Mouse (Mus musculus): Measurements from ENCODE around the gene Arl4c.

Gene Arl4c

GRCm38 (mm10) chr1:88701870-88702661, at the start of gene Arl4c:
Arl4c (minus strand) TSS chr1:88702221.
- DNase-seq (ENCODE audit: low spot score), result peak; percentile 77

- DNase-seq (ENCODE audit: low spot score), result no peak
Observed at GRCm38 (mm10) chr1:88751332-88751731, 49.3 kb upstream of the Arl4c start.

DNA sequence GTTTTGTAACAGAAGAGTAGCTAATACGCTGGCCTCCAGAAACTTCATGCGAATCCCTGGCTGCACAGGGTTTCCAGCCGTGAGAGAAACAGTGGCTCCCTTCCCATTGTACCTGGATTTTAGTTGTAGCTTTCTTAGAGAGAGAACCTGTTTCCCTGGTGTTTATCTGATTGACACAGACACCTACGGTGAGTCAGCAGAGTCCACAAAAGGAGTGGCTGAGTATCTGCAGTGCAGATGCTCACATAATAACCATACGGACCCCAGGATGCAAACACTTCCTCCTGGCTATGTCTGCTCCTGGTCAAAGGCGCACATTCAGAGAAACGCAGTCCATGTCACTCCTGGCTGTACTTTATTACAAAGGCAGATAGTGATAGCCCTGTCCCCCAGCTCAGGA, 48.6 kb upstream of the Arl4c start:
- no peak for DNase-seq (ENCODE audit: low spot score)

DNA sequence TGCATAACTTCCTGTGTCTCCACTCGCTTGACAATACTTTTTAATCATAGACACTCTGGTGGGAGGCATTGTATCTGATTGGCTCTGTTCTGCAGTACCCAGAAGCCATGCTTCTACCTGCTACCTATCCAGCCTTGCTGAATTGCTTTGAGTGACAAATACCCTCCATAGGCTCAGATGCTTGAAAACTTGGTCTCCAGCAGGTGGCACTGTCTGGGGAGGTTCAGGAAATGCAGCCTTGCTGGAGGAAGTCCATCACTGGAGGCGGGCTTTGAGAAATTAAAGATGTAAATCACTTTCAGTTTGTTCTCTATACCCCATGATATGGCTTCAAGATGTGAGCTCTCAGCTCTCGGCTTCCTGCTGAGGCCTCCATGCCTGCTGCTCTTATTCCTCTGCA, 48.1 kb upstream of the Arl4c start:
- DNase-seq (ENCODE audit: low spot score), result no peak

- DNase-seq (ENCODE audit: low spot score), result no peak
Observed at GRCm38 (mm10) chr1:88749106-88749505, 47.1 kb upstream of the Arl4c start.

GRCm38 (mm10) chr1:88745256-88745655, 43.2 kb upstream of the Arl4c start:
- peak; percentile 85 for DNase-seq (ENCODE audit: low spot score)

DNA sequence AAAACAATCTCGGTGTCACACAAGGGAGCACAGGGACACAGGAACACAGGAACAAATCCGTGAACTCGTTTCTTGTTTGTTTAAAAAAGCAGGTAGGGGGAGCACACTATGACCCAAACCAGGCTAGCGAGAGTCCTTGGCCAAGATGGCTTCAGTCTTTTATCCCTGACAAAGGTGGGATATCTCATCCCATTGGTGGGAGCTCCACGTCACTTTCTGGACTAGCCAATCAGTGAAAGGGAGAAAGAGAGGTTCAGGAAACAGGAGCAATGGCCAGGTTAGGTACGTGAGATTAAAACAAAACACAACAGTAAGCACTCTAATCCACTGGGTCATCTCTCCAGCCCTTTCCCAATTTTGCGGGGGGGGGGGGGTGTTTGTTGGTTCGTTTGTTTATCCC, 42.2 kb upstream of the Arl4c start:
- DNase-seq (ENCODE audit: low spot score), result no peak

DNA sequence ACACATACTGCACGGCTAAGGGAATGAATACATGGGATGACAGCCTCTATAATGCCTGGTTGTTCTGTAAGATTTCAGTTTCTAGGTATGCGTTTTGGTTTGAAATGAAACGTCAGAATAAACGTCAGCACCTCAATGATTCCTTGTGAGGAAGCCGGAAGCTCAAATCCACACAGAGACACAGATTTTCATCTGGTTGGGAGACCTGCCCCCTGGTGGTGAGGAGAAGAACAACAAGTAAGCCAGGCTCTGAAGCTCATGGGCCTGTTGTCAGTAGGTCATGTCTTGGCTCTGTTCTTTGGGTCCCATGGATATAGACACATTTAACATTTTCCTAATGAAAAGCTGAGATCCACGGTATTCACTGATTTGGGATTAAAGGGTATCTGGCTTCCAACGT, 40.4 kb upstream of the Arl4c start:
- peak; percentile 24 for DNase-seq (ENCODE audit: low spot score)

- DNase-seq (ENCODE audit: low spot score), result no peak
Observed at GRCm38 (mm10) chr1:88739546-88739945, 37.5 kb upstream of the Arl4c start.

- no peak for DNase-seq (ENCODE audit: low spot score)
Observed at GRCm38 (mm10) chr1:88738931-88739330, 36.9 kb upstream of the Arl4c start.

GRCm38 (mm10) chr1:88729496-88729895, 27.5 kb upstream of the Arl4c start:
- DNase-seq (ENCODE audit: low spot score), result no peak

DNA sequence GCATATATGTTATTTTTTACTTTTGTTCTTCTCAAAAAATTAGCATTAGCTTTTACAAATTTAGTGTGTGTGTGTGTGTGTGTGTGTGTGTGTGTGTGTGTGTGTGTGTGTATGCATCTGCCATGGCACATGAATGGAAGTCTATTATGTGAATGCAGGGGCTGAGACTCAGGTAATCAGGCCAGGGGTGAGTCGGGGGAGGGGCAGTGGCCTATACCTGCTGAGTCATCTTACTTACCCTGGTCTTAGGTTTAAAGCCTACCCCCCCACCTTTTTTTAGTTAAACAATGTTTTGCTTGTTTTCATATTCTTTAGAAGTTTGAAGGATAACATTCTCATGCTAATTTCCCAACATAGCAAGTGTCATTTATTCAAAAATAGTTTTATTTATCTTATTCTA, 25.3 kb upstream of the Arl4c start:
- no peak for DNase-seq (ENCODE audit: low spot score)

DNA sequence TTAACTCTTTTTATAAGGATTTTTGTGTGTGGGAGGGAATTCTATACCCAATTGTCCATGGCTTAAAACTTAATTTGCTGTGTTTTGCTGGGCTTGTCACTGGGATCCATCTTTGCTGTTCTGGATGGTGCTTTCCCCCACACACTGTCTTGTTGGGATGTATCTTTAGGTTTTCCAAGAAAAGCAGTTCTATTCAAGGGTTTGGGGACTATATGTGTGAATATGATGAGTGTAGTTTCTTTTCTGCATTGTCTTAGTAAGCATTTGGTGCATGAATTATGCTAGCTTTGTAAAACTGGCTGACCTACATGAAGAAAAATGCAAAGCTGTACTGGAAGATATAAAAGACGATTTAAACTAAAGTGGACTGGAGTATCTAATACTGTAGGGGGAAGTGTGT, 23.7 kb upstream of the Arl4c start:
- no peak for DNase-seq (ENCODE audit: low spot score)

DNA sequence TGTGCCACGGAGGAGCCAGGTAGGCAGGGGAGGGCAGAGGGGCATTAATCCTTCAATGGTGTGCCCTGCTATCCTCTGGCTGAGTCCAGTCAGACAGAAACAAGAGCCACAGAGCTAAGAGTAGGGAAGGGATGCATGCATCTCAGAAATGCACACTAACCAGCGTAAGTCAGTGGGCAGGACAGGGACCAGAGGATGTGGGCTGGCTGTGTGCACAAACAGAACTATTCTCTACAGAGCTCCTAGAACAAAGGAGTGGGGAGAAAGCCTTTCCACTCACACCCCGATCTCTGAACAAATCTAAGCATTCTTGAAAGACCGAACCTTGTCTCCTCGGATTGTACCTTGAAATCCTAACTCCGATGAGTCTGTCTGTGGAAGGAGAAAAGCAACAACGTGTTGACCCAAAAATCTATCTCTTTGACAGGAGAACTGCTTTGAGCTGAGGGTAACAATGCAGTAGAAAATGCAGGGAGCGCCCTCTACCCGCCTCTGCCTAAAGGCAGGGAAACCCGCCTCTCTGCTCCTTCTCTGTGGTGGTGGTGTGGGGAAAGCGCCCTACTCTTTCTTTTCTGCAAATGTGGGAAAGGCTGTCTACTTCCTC, 18.7 kb upstream of the Arl4c start:
- no peak for DNase-seq (ENCODE audit: low spot score)

GRCm38 (mm10) chr1:88718563-88718962, 16.5 kb upstream of the Arl4c start:
- no peak for DNase-seq (ENCODE audit: low spot score)

- no peak for DNase-seq (ENCODE audit: low spot score)
Observed at GRCm38 (mm10) chr1:88717736-88718135, 15.7 kb upstream of the Arl4c start.

- no peak for DNase-seq (ENCODE audit: low spot score)
Observed at GRCm38 (mm10) chr1:88712011-88712410, 10.0 kb upstream of the Arl4c start.

DNA sequence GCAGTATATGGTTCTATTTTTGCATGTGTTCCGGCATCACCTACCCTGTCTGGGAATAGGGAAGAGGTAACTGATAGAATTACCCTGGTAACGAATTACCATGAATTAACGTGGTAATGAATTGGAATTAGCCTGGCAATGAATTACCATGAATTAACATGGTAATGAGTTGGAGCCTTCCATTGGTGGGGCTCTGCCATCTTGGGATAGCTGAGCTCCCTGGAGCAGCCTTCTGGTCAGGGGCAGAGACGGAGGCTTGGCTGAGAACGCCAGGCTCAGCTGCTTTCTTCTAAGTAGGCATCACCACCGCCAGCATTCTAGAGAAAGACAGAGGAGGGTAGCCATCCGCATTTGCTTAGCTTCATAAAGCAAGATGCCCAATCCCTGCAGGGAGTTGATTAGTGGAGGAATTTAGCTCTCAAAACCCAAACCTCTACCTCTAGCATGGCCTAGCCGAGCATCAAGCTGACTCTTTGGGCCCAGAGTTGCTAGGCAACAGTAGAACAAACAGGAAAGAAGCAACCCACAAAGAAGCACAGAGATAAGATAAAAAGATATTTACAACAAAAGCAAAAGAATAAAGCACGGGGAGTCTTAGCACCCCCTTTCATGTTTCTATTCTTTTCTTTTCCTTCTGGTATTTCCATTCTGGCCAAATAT, 6.8 kb upstream of the Arl4c start:
- DNase-seq (ENCODE audit: low spot score), result peak; percentile 43

GRCm38 (mm10) chr1:88708191-88708590, 6.2 kb upstream of the Arl4c start:
- no peak for DNase-seq (ENCODE audit: low spot score)

- no peak for DNase-seq (ENCODE audit: low spot score)
Observed at GRCm38 (mm10) chr1:88707536-88707935, 5.5 kb upstream of the Arl4c start.

- DNase-seq (ENCODE audit: low spot score), result peak; percentile 92
Observed at GRCm38 (mm10) chr1:88705799-88706198, 3.8 kb upstream of the Arl4c start.

- peak; percentile 74 for DNase-seq (ENCODE audit: low spot score)
Observed at GRCm38 (mm10) chr1:88705050-88705449, 3.0 kb upstream of the Arl4c start.

All from lung, postnatal 25 days (tissue).